Mouse (Mus musculus) T-helper 1 cell (primary cell): ENCODE results near the gene Abhd4.

Experiments used
- in situ Hi-C: fragments of 300-600 bp; cut with MboI, MseI; formaldehyde crosslinking; loops from one replicate; pipeline ENCODE4 v1.15.1; 2025; ENCODE audit warnings: high pct_unique_total_duplicates

The Abhd4 gene

GRCm38 (mm10) chr14:54234231-54235040 lies 19.6 kb upstream of the Abhd4 start:
- in situ Hi-C loops: loop anchor here (25.0 kb wide), 1 partner anchor 228 kb away; the partner anchor contains the start of gene Lrp10

GRCm38 (mm10) chr14:54235825-54236540 lies 18.0 kb upstream of the Abhd4 start:
- in situ Hi-C loops: loop anchor here (25.0 kb wide), 1 partner anchor 226 kb away; the partner anchor contains the start of gene Lrp10

GRCm38 (mm10) chr14:54236881-54237280 lies 17.1 kb upstream of the Abhd4 start:
- in situ Hi-C loops: loop anchor here (25.0 kb wide), 1 partner anchor 225 kb away; the partner anchor contains the start of gene Lrp10

GRCm38 (mm10) chr14:54239002-54239736 lies 14.8 kb upstream of the Abhd4 start:
- in situ Hi-C loops: loop anchor here (25.0 kb wide), 1 partner anchor 223 kb away; the partner anchor contains the start of gene Lrp10

- in situ Hi-C loops: loop anchor here (25.0 kb wide), 1 partner anchor 222 kb away; the partner anchor contains the start of gene Lrp10
Measured at GRCm38 (mm10) chr14:54240542-54240941, 13.4 kb upstream of the Abhd4 start.

GRCm38 (mm10) chr14:54244183-54244582 lies 9.8 kb upstream of the Abhd4 start:
- in situ Hi-C loops: loop anchor here (25.0 kb wide), 1 partner anchor 218 kb away; the partner anchor contains the start of gene Lrp10

- in situ Hi-C loops: loop anchor here (5.0 to 25.0 kb wide), 2 partner anchors 76 to 216 kb away; partner anchors contain the start of gene Lrp10
Measured at GRCm38 (mm10) chr14:54246232-54246631, 7.8 kb upstream of the Abhd4 start.

GRCm38 (mm10) chr14:54249326-54249725 lies 4.7 kb upstream of the Abhd4 start:
- in situ Hi-C loops: loop anchor here (5.0 to 25.0 kb wide), 2 partner anchors 73 to 213 kb away; partner anchors contain the start of gene Lrp10

GRCm38 (mm10) chr14:54250122-54250521 lies 3.9 kb upstream of the Abhd4 start:
- in situ Hi-C loops: no loop called here

GRCm38 (mm10) chr14:54254670-54255202 lies 748 bp downstream of the Abhd4 start:
- in situ Hi-C loops: no loop called here

- in situ Hi-C loops: no loop called here
Measured at GRCm38 (mm10) chr14:54258131-54258670, 4.2 kb downstream of the Abhd4 start.

GRCm38 (mm10) chr14:54259003-54259721 lies 5.2 kb downstream of the Abhd4 start:
- in situ Hi-C loops: no loop called here

GRCm38 (mm10) chr14:54259722-54260085 lies 5.7 kb downstream of the Abhd4 start:
- in situ Hi-C loops: loop anchor here (5.0 kb wide), 1 partner anchor 78 kb away; no protein-coding TSS in a partner anchor

- in situ Hi-C loops: loop anchor here (5.0 kb wide), 1 partner anchor 77 kb away; no protein-coding TSS in a partner anchor
Measured at GRCm38 (mm10) chr14:54260196-54260595, 6.2 kb downstream of the Abhd4 start.

- in situ Hi-C loops: loop anchor here (5.0 kb wide), 1 partner anchor 76 kb away; no protein-coding TSS in a partner anchor
Measured at GRCm38 (mm10) chr14:54261386-54261785, 7.4 kb downstream of the Abhd4 start.

GRCm38 (mm10) chr14:54262622-54263021 lies 8.6 kb downstream of the Abhd4 start:
- in situ Hi-C loops: loop anchor here (5.0 kb wide), 1 partner anchor 75 kb away; no protein-coding TSS in a partner anchor

- in situ Hi-C loops: loop anchor here (5.0 kb wide), 1 partner anchor 74 kb away; no protein-coding TSS in a partner anchor
Measured at GRCm38 (mm10) chr14:54263099-54263498, 9.1 kb downstream of the Abhd4 start.

GRCm38 (mm10) chr14:54264231-54264630 lies 10.2 kb downstream of the Abhd4 start:
- in situ Hi-C loops: loop anchor here (5.0 kb wide), 1 partner anchor 73 kb away; no protein-coding TSS in a partner anchor

GRCm38 (mm10) chr14:54265093-54265492 lies 11.1 kb downstream of the Abhd4 start:
- in situ Hi-C loops: no loop called here

GRCm38 (mm10) chr14:54265951-54266350 lies 12.0 kb downstream of the Abhd4 start:
- in situ Hi-C loops: no loop called here
